Mouse (Mus musculus) limb, embryonic 14.5 days (tissue): Measurements from ENCODE around the gene Tle4. TPM values are rescaled to one million over a fixed set of nuclear protein-coding genes. Genes with fewer than 3 reads are reported as not detected.

Experiments used
- ATAC-seq: fragments of 200-750 bp; cut with Nextera tagmentation; 2 replicates; pipeline ENCODE4 v1.8.0; 2017; ENCODE audit warnings: low read depth, moderate number of reproducible peaks, moderate TSS enrichment; ENCODE audit not compliant: low FRiP score
- DNase-seq: peaks from one replicate; pipeline ENCODE4 v3.0.0-alpha.2; 2015; ENCODE audit warnings: low spot score
- H3K27ac ChIP-seq: fragments of 300-500 bp; sonication (generic); replicated peaks from 2 replicates; pipeline ENCODE4 v1.5.1; 2014; ENCODE audit warnings: low read depth, mild to moderate bottlenecking, low read length, moderate library complexity, mixed read lengths
- H3K27me3 ChIP-seq: fragments of 300-500 bp; sonication (generic); 2 replicates; pipeline ENCODE4 v1.6.1; 2014; ENCODE audit warnings: low read length, mixed read lengths; ENCODE audit not compliant: control insufficient read depth, insufficient read depth
- H3K36me3 ChIP-seq: fragments of 300-500 bp; sonication (generic); 2 replicates; pipeline ENCODE4 v1.6.1; 2014; ENCODE audit warnings: mild to moderate bottlenecking, low read length, moderate library complexity, mixed read lengths; ENCODE audit not compliant: control insufficient read depth, insufficient read depth
- H3K4me1 ChIP-seq: fragments of 300-500 bp; sonication (generic); 2 replicates; pipeline ENCODE4 v1.6.1; 2014; ENCODE audit warnings: antibody characterized with exemption, low read length, mixed read lengths; ENCODE audit not compliant: control insufficient read depth, insufficient read depth
- H3K4me2 ChIP-seq: fragments of 300-500 bp; sonication (generic); replicated peaks from 2 replicates; pipeline ENCODE4 v1.6.1; 2014; ENCODE audit warnings: low read depth, mild to moderate bottlenecking, low read length, moderate library complexity; ENCODE audit not compliant: severe bottlenecking
- H3K4me3 ChIP-seq: fragments of 300-500 bp; sonication (generic); replicated peaks from 2 replicates; pipeline ENCODE4 v1.5.1; 2014; ENCODE audit warnings: low read length
- H3K9ac ChIP-seq: fragments of 300-500 bp; sonication (generic); 2 replicates; pipeline ENCODE4 v1.6.1; 2014; ENCODE audit warnings: mild to moderate bottlenecking, low read depth, low read length, moderate library complexity; ENCODE audit not compliant: severe bottlenecking
- H3K9me3 ChIP-seq: fragments of 300-500 bp; sonication (generic); 2 replicates; pipeline ENCODE4 v1.6.1; 2016; ENCODE audit warnings: low read length; ENCODE audit not compliant: control insufficient read depth
- POLR2A ChIP-seq: fragments of 200-500 bp; IDR thresholded peaks from 2 replicates; pipeline ENCODE4 v1.8.0; 2012; ENCODE audit warnings: inconsistent platforms, mild to moderate bottlenecking, moderate library complexity, borderline replicate concordance; ENCODE audit not compliant: insufficient read depth, insufficient read length; ENCODE audit errors: extremely low read depth
- WGBS: fragments of 180-500 bp; shearing (Covaris S2); extraction: QIAGEN DNeasy Blood & Tissue Kit; methylation state at CpG from one replicate; pipeline ENCODE4 v1.1.7; 2014; 5-methylcytosine and 5-hydroxymethylcytosine counted together
- polyA plus RNA-seq, 2 experiments: library from polyadenylated mRNA; depleted of rRNA in 1 of 2; stranded (reverse) in 1 of 2; unstranded in 1 of 2; fragments of >200 nt; fragmentation: Nextera tagmentation in 1 of 2; extraction: Ambion mirVana in 1 of 2; gene quantifications; 2 replicates each; pipeline versions ENCODE4 v1.2.1 to v1.2.3; 2012 to 2014

Gene Tle4
- polyA plus RNA-seq, 2 experiments = 20.3 to 20.6 TPM

GRCm38 (mm10) chr19:14502234-14502633 lies 95.6 kb downstream of the Tle4 start:
- H3K27ac ChIP-seq = no peak overlapping the region
- no peaks in the 10 kb centered on the region for H3K36me3 ChIP-seq
- DNase-seq = no peak
- no peak overlapping the region for H3K4me3 ChIP-seq
- no peak overlapping the region for H3K9ac ChIP-seq
- no peak overlapping the region for H3K4me2 ChIP-seq
- TF ChIP-seq POLR2A = no peak
- ATAC-seq = no peak
- H3K27me3 ChIP-seq = no peaks in the 10 kb centered on the region
- no peaks in the 10 kb centered on the region for H3K9me3 ChIP-seq
- H3K4me1 ChIP-seq = 0 out of 2 replicates have a peak, but pooled peaks cover 3% of the 10 kb centered on the region
- 59% methylated on average over 7 of the region's 7 CpGs for WGBS

DNA sequence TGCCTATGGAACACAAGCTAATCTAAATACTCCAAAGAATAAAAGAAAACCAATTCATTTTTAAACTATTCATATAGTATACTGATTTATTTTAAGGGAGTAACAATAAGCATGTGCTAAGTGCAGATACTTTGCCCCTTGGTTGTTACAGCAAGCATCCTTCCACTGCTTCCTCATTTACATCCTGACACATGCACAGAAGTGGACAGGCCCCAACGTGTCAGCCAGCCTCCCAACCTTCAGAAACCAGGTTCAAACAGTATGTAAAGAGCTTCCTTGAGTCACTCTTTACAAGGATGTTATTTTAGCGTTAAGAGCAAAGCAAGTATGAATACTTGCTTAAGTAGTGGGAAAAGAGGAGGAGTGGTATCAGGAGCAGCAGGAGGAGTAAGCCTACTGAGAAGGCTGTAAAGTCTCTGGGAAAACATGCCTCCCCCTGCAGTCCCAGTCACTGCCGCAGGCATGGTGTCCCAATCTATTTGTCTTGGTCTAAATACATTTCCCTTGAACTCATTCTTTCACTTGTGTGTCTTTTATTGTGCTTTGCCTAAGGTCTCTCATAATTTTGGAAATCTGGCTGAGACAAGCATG lies 97.9 kb downstream of the Tle4 start:
- no peak for ATAC-seq
- no peak overlapping the region for H3K4me2 ChIP-seq
- no peak overlapping the region for H3K27ac ChIP-seq
- no peaks in the 10 kb centered on the region for H3K36me3 ChIP-seq
- H3K4me3 ChIP-seq = no peak overlapping the region
- H3K9me3 ChIP-seq = no peaks in the 10 kb centered on the region
- no peaks in the 10 kb centered on the region for H3K27me3 ChIP-seq
- H3K9ac ChIP-seq = no peak overlapping the region
- 0 out of 2 replicates have a peak, but pooled peaks cover 3% of the 10 kb centered on the region for H3K4me1 ChIP-seq
- no peak for TF ChIP-seq POLR2A
- 17% methylated on average over 3 of the region's 3 CpGs for WGBS
- DNase-seq = no peak

- 90% methylated on average over 3 of the region's 3 CpGs for WGBS
- Histone ChIP-seq H3K4me3 (no peak overlapping the region), H3K9me3 (no peaks in the 10 kb centered on the region), H3K27me3 (no peaks in the 10 kb centered on the region), H3K4me1 (no peaks in the 10 kb centered on the region), H3K36me3 (no peaks in the 10 kb centered on the region; the same call in 1 of the 2 replicates), H3K4me2 (no peak overlapping the region), H3K9ac (no peak overlapping the region), H3K27ac (no peak overlapping the region)
- DNase-seq = no peak
- no peak for ATAC-seq
- TF ChIP-seq POLR2A = no peak
These were observed 104.8 kb downstream of the Tle4 start for GRCm38 (mm10) chr19:14493047-14493446.

DNA sequence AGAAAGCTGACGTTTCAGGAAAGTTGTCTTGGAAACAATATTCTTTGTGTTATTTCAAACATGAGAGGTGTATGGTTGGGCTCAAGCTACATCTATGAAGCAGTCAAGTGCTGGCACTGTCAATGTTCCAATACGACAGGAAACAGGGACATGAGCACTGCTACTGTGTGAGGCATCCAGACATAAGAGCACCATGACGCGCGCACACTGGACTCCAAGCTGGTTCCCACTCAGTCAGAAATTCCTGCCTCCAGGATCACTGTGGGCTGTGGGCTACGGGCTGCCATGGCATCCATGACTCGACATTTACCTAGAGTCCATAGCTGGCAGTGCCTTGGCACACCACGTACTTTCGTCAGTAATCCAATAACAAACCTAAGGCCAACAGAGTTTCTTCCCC lies 110.7 kb downstream of the Tle4 start:
- WGBS = 84% methylated on average over 9 of the region's 9 CpGs
- DNase-seq = no peak
- H3K4me1 ChIP-seq = no peaks in the 10 kb centered on the region
- no peak overlapping the region for H3K4me3 ChIP-seq
- H3K27ac ChIP-seq = no peak overlapping the region
- no peaks in the 10 kb centered on the region for H3K27me3 ChIP-seq
- no peak overlapping the region for H3K9ac ChIP-seq
- ATAC-seq = no peak
- H3K9me3 ChIP-seq = no peaks in the 10 kb centered on the region
- TF ChIP-seq POLR2A = no peak
- no peak overlapping the region for H3K4me2 ChIP-seq
- no peaks in the 10 kb centered on the region; the same call in 1 of the 2 replicates for H3K36me3 ChIP-seq

DNA sequence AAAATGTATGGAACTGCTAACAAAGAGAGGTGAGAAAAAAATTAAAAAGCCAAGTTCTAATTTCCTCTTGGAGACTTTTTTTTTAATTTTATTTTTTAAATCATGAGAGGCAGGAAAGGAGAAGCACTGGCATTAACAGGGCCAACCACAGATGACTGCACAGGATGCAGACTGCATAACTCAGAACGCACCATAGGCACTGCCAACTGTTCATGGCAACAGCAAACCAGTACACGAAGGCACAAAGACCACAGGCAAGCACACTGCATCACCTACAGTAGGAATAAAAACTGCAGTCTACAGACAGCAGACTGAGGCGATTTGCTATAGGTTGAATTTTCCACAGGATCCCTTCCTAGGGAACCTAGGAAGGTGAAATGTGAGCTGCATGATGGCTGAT lies 112.7 kb downstream of the Tle4 start:
- Histone ChIP-seq H3K27me3 (no peaks in the 10 kb centered on the region), H3K4me3 (no peak overlapping the region), H3K36me3 (no peaks in the 10 kb centered on the region), H3K9ac (no peak overlapping the region), H3K27ac (no peak overlapping the region), H3K4me2 (no peak overlapping the region), H3K9me3 (no peaks in the 10 kb centered on the region), H3K4me1 (peaks cover 3% of the 10 kb centered on the region; the same call in 1 of the 2 replicates)
- DNase-seq (no peak), ATAC-seq (no peak)
- TF ChIP-seq POLR2A = no peak
- 61% methylated on average over 3 of the region's 3 CpGs for WGBS

- DNase-seq = no peak
- Histone ChIP-seq H3K36me3 (no peaks in the 10 kb centered on the region), H3K4me2 (no peak overlapping the region), H3K27ac (no peak overlapping the region), H3K27me3 (no peaks in the 10 kb centered on the region), H3K4me3 (no peak overlapping the region), H3K9me3 (no peaks in the 10 kb centered on the region), H3K9ac (no peak overlapping the region), H3K4me1 (peaks cover 6% of the 10 kb centered on the region; the same call in 1 of the 2 replicates)
- TF ChIP-seq POLR2A = no peak
- no peak for ATAC-seq
- WGBS = 63% methylated on average over 5 of the region's 5 CpGs
These were observed 115.2 kb downstream of the Tle4 start for GRCm38 (mm10) chr19:14482562-14483138.
